20 mouse cellular contexts compared by ENCODE assay signal in the genomic region with DNA sequence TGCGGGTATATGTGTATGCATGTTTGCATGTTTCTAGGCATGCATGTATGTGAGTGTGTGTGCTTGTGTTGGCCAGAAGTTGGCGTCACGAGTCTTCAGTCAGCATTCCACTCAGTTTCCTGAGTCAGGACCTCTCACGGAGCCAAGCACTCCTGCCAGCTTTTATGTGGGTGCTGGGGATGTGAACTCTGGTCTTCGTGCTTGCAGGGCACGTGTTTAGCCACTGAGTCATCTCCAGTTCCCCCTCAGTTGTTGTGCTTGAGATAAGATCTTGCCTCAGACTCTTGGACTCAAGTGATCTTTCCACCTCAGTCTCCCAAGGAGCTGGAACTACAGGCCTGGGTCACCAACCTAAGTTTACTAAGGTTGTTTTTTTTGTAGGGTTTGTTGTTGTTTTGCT. TPM values are rescaled to one million over a fixed set of nuclear protein-coding genes. Genes with fewer than 3 reads are reported as not detected.
"Had no signal": no experiment of that assay in that cellular context is flagged by ENCODE, and none has a peak within 500 bp of the region (broad histone marks: within the 10 kb centered on the region; RNA-seq: fewer than 3 reads in every experiment).

No protein-coding gene starts in this region.

- DNase-seq: kidney, adult 9 months; kidney, postnatal 14 days; kidney, postnatal 4 days; left cerebral cortex, postnatal 4 days; liver, postnatal 0 days; lung, embryonic 14.5 days; right cerebral cortex, adult 18-20 months; right cerebral cortex, postnatal 25 days; thymus, adult 18-20 months; thymus, postnatal 14 days; thymus, postnatal 4 days had no signal

- H3K36me3 ChIP-seq: limb, embryonic 12.5 days; limb, embryonic 15.5 days; midbrain, embryonic 13.5 days had no signal

- H3K27ac ChIP-seq: limb, embryonic 12.5 days; limb, embryonic 15.5 days; liver, embryonic 14.5 days; macrophage; midbrain, embryonic 13.5 days had no signal

- H3K4me3 ChIP-seq: limb, embryonic 12.5 days; limb, embryonic 15.5 days; midbrain, embryonic 13.5 days had no signal

- H3K9me3 ChIP-seq: limb, embryonic 12.5 days; limb, embryonic 15.5 days; midbrain, embryonic 13.5 days had no signal

- H3K4me1 ChIP-seq: limb, embryonic 12.5 days; limb, embryonic 15.5 days; midbrain, embryonic 13.5 days had no signal

- H3K27me3 ChIP-seq: limb, embryonic 12.5 days; limb, embryonic 15.5 days; midbrain, embryonic 13.5 days had no signal

- ATAC-seq: liver, postnatal 0 days; lung, postnatal 0 days; midbrain, embryonic 13.5 days had no signal

- H3K9ac ChIP-seq: limb, embryonic 12.5 days; limb, embryonic 15.5 days; liver, embryonic 14.5 days; liver, postnatal 0 days; lung, embryonic 14.5 days; midbrain, embryonic 13.5 days had no signal

- H3K4me2 ChIP-seq: limb, embryonic 12.5 days; limb, embryonic 15.5 days; liver, embryonic 11.5 days; lung, embryonic 14.5 days; midbrain, embryonic 13.5 days had no signal

RNA-seq across cellular contexts. Expression of gene 1700016K19Rik, which starts 9.4 kb away (rescaled TPM):
- total RNA-seq: megakaryocyte, adult 5-6 weeks had no signal
- polyA plus RNA-seq: liver, embryonic 11.5 days; liver, embryonic 14.5 days; liver, postnatal 0 days; macrophage; neural tube, embryonic 11.5 days had no signal
